Mouse (Mus musculus) limb, embryonic 12.5 days (tissue): ENCODE data around the gene Cpt1a. TPM values are rescaled to one million over a fixed set of nuclear protein-coding genes. Genes with fewer than 3 reads are reported as not detected.

ENCODE experiments used
- ATAC-seq: fragments of 200-750 bp; cut with Nextera tagmentation; 2 replicates; pipeline ENCODE4 v1.8.0; 2017; ENCODE audit warnings: low read depth, moderate TSS enrichment; ENCODE audit not compliant: insufficient number of reproducible peaks, insufficient read depth, low FRiP score, low TSS enrichment
- H3K27ac ChIP-seq: fragments of 300-500 bp; sonication (generic); 2 replicates; pipeline ENCODE4 v1.5.1; 2016; ENCODE audit warnings: mild to moderate bottlenecking, moderate library complexity
- H3K27me3 ChIP-seq: fragments of 300-500 bp; sonication (generic); 2 replicates; pipeline ENCODE4 v1.6.1; 2016; ENCODE audit warnings: mild to moderate bottlenecking, moderate library complexity
- H3K36me3 ChIP-seq: fragments of 300-500 bp; sonication (generic); 2 replicates; pipeline ENCODE4 v1.6.1; 2016; ENCODE audit warnings: mild to moderate bottlenecking, moderate library complexity
- H3K4me1 ChIP-seq: fragments of 300-500 bp; sonication (generic); replicated peaks from 2 replicates; pipeline ENCODE4 v1.6.1; 2016
- H3K4me2 ChIP-seq: fragments of 300-500 bp; sonication (generic); 2 replicates; pipeline ENCODE4 v1.6.1; 2016; ENCODE audit warnings: mild to moderate bottlenecking, moderate library complexity
- H3K4me3 ChIP-seq: fragments of 300-500 bp; sonication (generic); replicated peaks from 2 replicates; pipeline ENCODE4 v1.5.1; 2016; ENCODE audit warnings: mild to moderate bottlenecking
- H3K9ac ChIP-seq: fragments of 300-500 bp; sonication (generic); replicated peaks from 2 replicates; pipeline ENCODE4 v1.6.1; 2016; ENCODE audit warnings: mild to moderate bottlenecking, moderate library complexity
- H3K9me3 ChIP-seq: fragments of 300-500 bp; sonication (generic); 2 replicates; pipeline ENCODE4 v1.6.1; 2016; ENCODE audit warnings: mild to moderate bottlenecking, moderate library complexity
- WGBS: fragments of 180-500 bp; shearing (Covaris S2); methylation state at CpG from one replicate; pipeline ENCODE4 v1.1.7; 2016; 5-methylcytosine and 5-hydroxymethylcytosine counted together
- polyA plus RNA-seq: library from polyadenylated mRNA; unstranded; fragments of >200 nt; fragmentation: Nextera tagmentation; extraction: Ambion mirVana; gene quantifications from 2 replicates; pipeline ENCODE4 v1.2.1, GENCODE M21; 2016

Cpt1a gene
- polyA plus RNA-seq, 1 experiment from 2014 or later = 12.8 TPM

- Histone ChIP-seq H3K27ac (no peak overlapping the region), H3K4me3 (no peak overlapping the region), H3K9ac (no peak overlapping the region), H3K9me3 (peaks cover 4% of the 10 kb centered on the region; the same call in 1 of the 2 replicates), H3K4me2 (no peak overlapping the region), H3K36me3 (no peaks in the 10 kb centered on the region), H3K4me1 (no peaks in the 10 kb centered on the region), H3K27me3 (no peaks in the 10 kb centered on the region)
- WGBS = 59% methylated on average over 7 of the region's 7 CpGs
- ATAC-seq = no peak
Measured at GRCm38 (mm10) chr19:3401943-3402342, 79.8 kb downstream of the Cpt1a start.

- no peak overlapping the region for H3K27ac ChIP-seq
- no peaks in the 10 kb centered on the region for H3K4me1 ChIP-seq
- H3K9ac ChIP-seq = no peak overlapping the region
- H3K4me3 ChIP-seq = no peak overlapping the region
- WGBS = 74% methylated on average over 6 of the region's 6 CpGs
- ATAC-seq = no peak
- no peaks in the 10 kb centered on the region for H3K27me3 ChIP-seq
- peaks cover 4% of the 10 kb centered on the region; the same call in 1 of the 2 replicates for H3K9me3 ChIP-seq
- no peaks in the 10 kb centered on the region for H3K36me3 ChIP-seq
- no peak overlapping the region for H3K4me2 ChIP-seq
Measured at GRCm38 (mm10) chr19:3402390-3402789, 80.3 kb downstream of the Cpt1a start.

GRCm38 (mm10) chr19:3404030-3404429 lies 81.9 kb downstream of the Cpt1a start:
- Histone ChIP-seq H3K27ac (no peak overlapping the region), H3K9me3 (peaks cover 4% of the 10 kb centered on the region; the same call in 1 of the 2 replicates), H3K27me3 (no peaks in the 10 kb centered on the region), H3K36me3 (no peaks in the 10 kb centered on the region), H3K4me3 (no peak overlapping the region), H3K4me2 (no peak overlapping the region), H3K4me1 (no peaks in the 10 kb centered on the region), H3K9ac (no peak overlapping the region)
- ATAC-seq = no peak
- WGBS = 83% methylated on average over 7 of the region's 7 CpGs

GRCm38 (mm10) chr19:3405531-3406281 lies 83.6 kb downstream of the Cpt1a start:
- H3K27me3 ChIP-seq = no peaks in the 10 kb centered on the region
- WGBS = 54% methylated on average over 1 of the region's 1 CpGs
- H3K4me3 ChIP-seq = no peak overlapping the region
- no peaks in the 10 kb centered on the region for H3K36me3 ChIP-seq
- H3K27ac ChIP-seq = no peak overlapping the region
- no peak for ATAC-seq
- H3K4me1 ChIP-seq = no peaks in the 10 kb centered on the region
- peaks cover 4% of the 10 kb centered on the region; the same call in 1 of the 2 replicates for H3K9me3 ChIP-seq
- H3K9ac ChIP-seq = no peak overlapping the region
- H3K4me2 ChIP-seq = no peak overlapping the region

GRCm38 (mm10) chr19:3414268-3414733 lies 92.2 kb downstream of the Cpt1a start, which contains the start of gene Gal:
Gal (minus strand) TSS chr19:3414544.
- peaks cover 7% of the 10 kb centered on the region; the same call in 1 of the 2 replicates for H3K4me1 ChIP-seq
- peaks cover 54% of the 10 kb centered on the region for H3K27me3 ChIP-seq
- H3K4me2 ChIP-seq = peak within 1 kb of the TSS; percentile 74
- WGBS = 2% methylated on average over 37 of the region's 37 CpGs
- no peak for ATAC-seq
- H3K9ac ChIP-seq = peak within 1 kb of the TSS; percentile 42
- no peak within 1 kb of the TSS for H3K27ac ChIP-seq
- peaks cover 5% of the 10 kb centered on the region; the same call in 1 of the 2 replicates for H3K9me3 ChIP-seq
- H3K36me3 ChIP-seq = no peaks in the 10 kb centered on the region
- H3K4me3 ChIP-seq = peak within 1 kb of the TSS; percentile 40

GRCm38 (mm10) chr19:3419251-3419650 lies 97.1 kb downstream of the Cpt1a start:
- Histone ChIP-seq H3K9ac (no peak overlapping the region), H3K27ac (no peak overlapping the region), H3K4me2 (no peak overlapping the region), H3K27me3 (peaks cover 23% of the 10 kb centered on the region), H3K9me3 (peaks cover 5% of the 10 kb centered on the region; the same call in 1 of the 2 replicates), H3K36me3 (no peaks in the 10 kb centered on the region), H3K4me3 (no peak overlapping the region), H3K4me1 (peaks cover 5% of the 10 kb centered on the region; the same call in 1 of the 2 replicates)
- 56% methylated on average over 5 of the region's 5 CpGs for WGBS
- no peak for ATAC-seq

- no peaks in the 10 kb centered on the region for H3K27me3 ChIP-seq
- H3K4me1 ChIP-seq = no peaks in the 10 kb centered on the region
- peaks cover 5% of the 10 kb centered on the region; the same call in 1 of the 2 replicates for H3K9me3 ChIP-seq
- H3K4me2 ChIP-seq = no peak overlapping the region
- no peak overlapping the region for H3K27ac ChIP-seq
- ATAC-seq = no peak
- H3K36me3 ChIP-seq = no peaks in the 10 kb centered on the region
- no peak overlapping the region for H3K4me3 ChIP-seq
- no peak overlapping the region for H3K9ac ChIP-seq
- WGBS = 69% methylated on average over 6 of the region's 6 CpGs
Measured at GRCm38 (mm10) chr19:3422488-3422887, 100.4 kb downstream of the Cpt1a start.

- Histone ChIP-seq H3K9ac (no peak overlapping the region), H3K4me2 (no peak overlapping the region), H3K36me3 (no peaks in the 10 kb centered on the region), H3K9me3 (peaks cover 5% of the 10 kb centered on the region; the same call in 1 of the 2 replicates), H3K4me1 (no peaks in the 10 kb centered on the region), H3K27me3 (no peaks in the 10 kb centered on the region), H3K27ac (no peak overlapping the region), H3K4me3 (no peak overlapping the region)
- 56% methylated on average over 4 of the region's 4 CpGs for WGBS
- no peak for ATAC-seq
Measured at GRCm38 (mm10) chr19:3422981-3423380, 100.8 kb downstream of the Cpt1a start.

- Histone ChIP-seq H3K4me2 (no peak overlapping the region), H3K27ac (no peak overlapping the region), H3K27me3 (no peaks in the 10 kb centered on the region), H3K9ac (no peak overlapping the region), H3K4me1 (no peaks in the 10 kb centered on the region), H3K9me3 (no peaks in the 10 kb centered on the region), H3K36me3 (no peaks in the 10 kb centered on the region), H3K4me3 (no peak overlapping the region)
- no peak for ATAC-seq
- 46% methylated on average over 2 of the region's 2 CpGs for WGBS
Measured at GRCm38 (mm10) chr19:3424214-3424613, 102.1 kb downstream of the Cpt1a start.

GRCm38 (mm10) chr19:3428057-3428830 lies 106.1 kb downstream of the Cpt1a start:
- WGBS = 78% methylated on average over 15 of the region's 15 CpGs
- no peak overlapping the region for H3K4me2 ChIP-seq
- H3K9ac ChIP-seq = no peak overlapping the region
- no peaks in the 10 kb centered on the region for H3K36me3 ChIP-seq
- no peak for ATAC-seq
- H3K27me3 ChIP-seq = no peaks in the 10 kb centered on the region
- H3K4me1 ChIP-seq = no peaks in the 10 kb centered on the region
- no peak overlapping the region for H3K27ac ChIP-seq
- no peaks in the 10 kb centered on the region for H3K9me3 ChIP-seq
- no peak overlapping the region for H3K4me3 ChIP-seq

- Histone ChIP-seq H3K27ac (no peak overlapping the region), H3K27me3 (no peaks in the 10 kb centered on the region), H3K9me3 (no peaks in the 10 kb centered on the region), H3K9ac (no peak overlapping the region), H3K4me3 (no peak overlapping the region), H3K36me3 (no peaks in the 10 kb centered on the region), H3K4me2 (no peak overlapping the region), H3K4me1 (no peaks in the 10 kb centered on the region)
- 71% methylated on average over 7 of the region's 7 CpGs for WGBS
- ATAC-seq = no peak
Measured at GRCm38 (mm10) chr19:3429156-3429816, 107.2 kb downstream of the Cpt1a start.
